Mouse (Mus musculus): Measurements from ENCODE around the gene Eno3.

DNA sequence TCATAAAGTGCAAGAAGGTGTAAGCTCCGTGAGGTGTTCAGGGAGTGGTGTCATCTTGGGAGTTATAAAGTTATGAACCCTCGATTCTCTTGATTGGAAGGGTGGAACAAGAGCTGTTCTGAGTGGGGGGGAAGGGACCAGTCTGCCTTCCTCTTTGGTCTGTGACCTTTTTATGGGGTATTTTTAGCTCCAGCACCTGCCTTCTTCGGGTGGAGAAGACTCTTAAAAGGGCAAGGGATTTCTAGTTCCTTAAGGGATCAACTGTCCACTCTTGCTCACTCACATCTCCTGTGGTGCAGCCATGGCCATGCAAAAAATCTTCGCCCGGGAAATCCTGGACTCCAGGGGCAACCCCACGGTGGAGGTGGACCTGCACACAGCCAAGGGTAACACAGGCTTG is 571 bp downstream of the Eno3 start:
- TF ChIP-seq POLR2A (IDR thresholded peaks at IDR 0.05; ENCODE audit: low read depth, low read length) = no peak
- TF ChIP-seq CTCF (conservative IDR thresholded peaks at IDR 0.05; ENCODE audit: insufficient read depth, insufficient read length, low read depth, low read length) = no peak
